Mouse (Mus musculus) hematopoietic stem cell, adult 5-6 weeks (primary cell): ENCODE results near the gene Ilf3. TPM values are rescaled to one million over a fixed set of nuclear protein-coding genes. Genes with fewer than 3 reads are reported as not detected.

ENCODE experiments used
- ATAC-seq, 2 experiments: fragments of 125-278 bp in 1 of 2; replicated peaks in 1 of 2; 2 replicates each; pipeline ENCODE4 v1.8.0; 2016 to 2017; ENCODE audit warnings: inconsistent platforms in 2 of 2, mild to moderate bottlenecking in 2 of 2, moderate number of reproducible peaks in 2 of 2, low read depth in 1 of 2, moderate TSS enrichment in 1 of 2; ENCODE audit not compliant: low FRiP score in 2 of 2, poor library complexity in 2 of 2, severe bottlenecking in 2 of 2, insufficient read depth in 1 of 2, low TSS enrichment in 1 of 2
- total RNA-seq: library from RNA; stranded (forward); fragments of 172-1452, 232-1000 nt; gene quantifications from 2 replicates; pipeline ENCODE4 v1.2.3, GENCODE M21; 2017

Gene Ilf3
- total RNA-seq, 1 experiment from 2014 or later, result 163 TPM

GRCm38 (mm10) chr9:21424631-21425555 lies 57.2 kb downstream of the Ilf3 start, which contains the start of gene Dnm2:
Gene Dnm2 (plus strand): TSS chr9:21424908.
- ATAC-seq, result peak; percentile 96 to 97

GRCm38 (mm10) chr9:21425556-21425945 lies 57.9 kb downstream of the Ilf3 start:
- no peak for ATAC-seq

DNA sequence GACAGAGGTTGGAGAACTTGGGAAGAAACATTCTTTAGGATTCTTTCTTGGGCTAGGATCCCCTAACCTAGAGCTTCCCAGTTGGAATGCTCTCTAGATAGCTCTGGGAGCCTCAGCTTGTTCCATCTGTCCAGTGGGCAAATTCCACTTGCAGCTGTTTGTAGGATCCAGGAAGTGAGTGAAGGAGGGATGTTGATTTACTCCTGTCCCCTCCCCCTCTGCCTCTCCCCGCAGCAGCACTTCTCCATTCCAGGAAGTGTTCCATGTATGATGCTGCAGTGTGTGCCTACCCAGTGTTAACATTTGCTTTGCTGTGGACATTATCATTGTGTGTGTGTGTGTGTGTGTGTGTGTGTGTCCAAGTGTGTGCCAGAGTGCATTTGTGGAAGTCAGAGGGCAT lies 58.3 kb downstream of the Ilf3 start:
- ATAC-seq, result no peak

- no peak for ATAC-seq
These were observed 58.9 kb downstream of the Ilf3 start for GRCm38 (mm10) chr9:21426525-21426924.

GRCm38 (mm10) chr9:21427773-21428172 lies 60.1 kb downstream of the Ilf3 start:
- no peak for ATAC-seq

DNA sequence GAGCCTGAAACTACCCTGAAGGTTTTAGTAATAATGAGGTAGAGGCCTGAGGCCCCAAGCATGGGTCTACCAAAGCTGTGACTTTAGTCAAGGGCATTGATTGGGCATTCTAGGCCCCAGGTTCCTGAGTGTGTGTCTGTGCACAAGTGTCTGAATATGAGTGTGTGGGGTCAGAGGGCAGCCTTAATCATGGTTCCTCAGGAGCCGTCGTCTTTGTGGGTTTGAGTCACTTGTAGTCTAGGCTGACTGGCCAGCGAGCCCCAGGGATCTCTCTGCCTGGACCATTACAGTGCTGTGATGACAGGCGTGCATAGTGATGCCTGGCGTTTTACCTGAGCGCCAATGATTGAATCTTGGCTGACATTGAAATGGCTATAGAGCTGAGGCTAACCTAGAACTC lies 60.5 kb downstream of the Ilf3 start:
- no peak for ATAC-seq

GRCm38 (mm10) chr9:21430724-21431123 lies 63.1 kb downstream of the Ilf3 start:
- no peak for ATAC-seq

DNA sequence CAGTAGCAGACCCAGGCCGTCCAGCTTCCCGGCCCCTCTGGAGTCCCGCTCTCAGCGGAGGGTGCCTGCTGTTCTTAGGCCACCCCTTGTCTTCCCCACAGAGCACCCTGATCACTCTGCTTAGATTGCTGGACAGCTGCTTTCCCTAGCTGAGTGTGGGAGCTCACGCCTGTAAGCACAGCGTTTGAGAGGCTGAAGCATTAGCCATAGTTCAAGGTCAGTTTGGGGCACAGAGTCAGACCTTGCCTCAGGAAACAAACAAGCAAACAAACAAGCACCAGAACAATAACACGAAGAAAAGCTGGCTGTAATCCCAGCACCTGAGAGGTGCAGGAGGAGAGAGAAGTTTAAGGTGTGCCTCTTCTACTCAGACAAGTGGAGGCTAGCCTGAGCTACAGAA lies 64.4 kb downstream of the Ilf3 start:
- no peak for ATAC-seq

DNA sequence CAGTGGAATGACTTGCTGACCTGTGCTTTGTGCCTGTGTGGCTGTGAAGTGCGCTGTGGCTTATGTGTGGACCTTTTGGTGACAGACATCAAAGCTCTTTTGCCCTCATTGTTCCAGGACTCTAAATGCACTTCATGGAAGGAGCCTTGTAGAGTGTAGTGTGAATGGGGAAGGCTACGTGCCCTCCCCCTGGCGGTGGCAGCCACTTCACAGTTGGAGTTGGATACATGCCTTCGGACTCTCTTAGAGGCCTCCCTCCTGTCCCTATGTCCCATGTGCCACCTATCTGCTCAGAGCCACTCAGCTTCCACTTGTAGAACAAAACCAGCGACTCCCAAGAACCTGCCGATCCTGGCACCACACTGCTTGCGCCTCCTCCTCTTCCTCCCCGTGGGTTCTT lies 66.1 kb downstream of the Ilf3 start:
- ATAC-seq, result no peak

- no peak for ATAC-seq
These were observed 66.7 kb downstream of the Ilf3 start for GRCm38 (mm10) chr9:21434410-21434809.

GRCm38 (mm10) chr9:21435777-21436635 lies 68.3 kb downstream of the Ilf3 start:
- peak; percentile 80 to 85 for ATAC-seq

DNA sequence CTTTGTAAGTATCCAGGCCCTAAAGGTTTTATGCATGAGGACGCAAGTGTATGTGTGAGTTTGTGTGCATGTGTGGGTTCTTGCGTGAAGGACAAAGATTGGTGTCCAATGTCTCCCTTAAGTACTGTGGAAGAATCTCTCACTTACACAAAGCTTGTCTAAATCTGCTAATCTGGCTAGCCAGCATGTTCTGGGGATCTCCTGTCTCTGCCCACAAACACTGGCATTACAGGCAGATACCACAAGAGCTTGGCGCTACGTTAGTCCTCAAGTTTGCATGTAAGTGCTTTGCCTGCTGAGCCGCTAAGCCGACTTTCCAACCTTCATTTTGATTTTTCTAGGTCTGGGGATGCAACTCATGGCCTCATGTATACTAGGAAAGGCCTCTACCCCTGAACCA lies 69.9 kb downstream of the Ilf3 start:
- no peak for ATAC-seq

GRCm38 (mm10) chr9:21438219-21438618 lies 70.5 kb downstream of the Ilf3 start:
- ATAC-seq, result no peak

DNA sequence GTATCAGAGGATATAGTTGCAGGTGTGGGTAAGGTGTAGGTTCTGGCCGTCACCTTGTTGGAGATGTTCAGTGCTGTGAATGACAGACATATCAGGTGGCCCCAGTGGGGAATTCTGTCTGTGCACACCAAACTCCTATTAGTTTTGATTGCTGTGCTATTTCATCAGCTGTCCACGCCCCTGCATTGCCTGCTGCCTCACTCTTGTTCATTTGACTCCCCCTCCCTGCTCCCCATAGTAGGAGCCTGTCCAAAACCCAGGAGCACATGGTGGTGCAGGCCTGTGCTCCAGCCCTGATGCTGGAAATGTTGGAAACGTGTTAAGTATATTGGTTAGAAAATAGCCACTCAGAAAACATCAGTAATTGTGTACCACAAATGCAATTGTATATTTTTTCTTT lies 71.8 kb downstream of the Ilf3 start:
- ATAC-seq, result no peak

DNA sequence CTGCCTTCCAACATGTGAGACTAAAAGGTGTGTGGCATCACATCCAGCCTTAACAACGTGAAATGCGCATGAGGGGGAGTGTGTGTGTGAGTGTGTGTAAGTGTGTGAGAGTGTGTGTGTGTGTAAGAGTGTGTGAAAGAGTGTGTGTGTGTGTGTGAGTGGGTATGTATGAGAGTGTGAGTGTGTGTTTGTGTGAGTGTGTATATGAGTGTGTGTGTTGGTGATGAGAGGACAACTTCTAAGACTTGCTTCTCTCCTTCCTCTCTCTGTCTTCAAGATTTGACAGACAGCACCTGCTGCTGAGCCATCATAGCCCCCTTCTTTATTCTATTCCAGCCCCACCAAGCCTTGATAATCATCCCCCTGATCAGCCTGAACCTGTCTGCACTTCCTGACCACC lies 72.2 kb downstream of the Ilf3 start:
- ATAC-seq, result no peak

DNA sequence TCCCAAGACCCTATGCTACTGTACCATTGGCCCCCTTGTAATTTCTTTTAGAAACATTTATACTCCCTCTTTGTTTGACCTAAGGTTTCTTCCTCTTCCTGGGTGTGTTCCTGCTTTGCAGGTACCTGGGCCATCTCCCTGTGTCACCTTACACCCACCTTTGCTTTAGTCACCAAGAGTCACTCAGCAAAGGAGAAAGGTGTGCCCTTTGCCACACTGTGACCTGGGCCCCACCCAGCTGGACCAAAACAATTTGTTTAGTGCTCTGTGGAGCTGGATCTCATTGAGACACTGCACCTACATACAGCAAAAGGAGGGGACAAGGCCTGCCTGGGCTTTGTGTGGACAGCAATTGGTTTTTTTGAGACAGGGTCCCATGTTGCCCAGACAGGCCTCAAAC lies 72.7 kb downstream of the Ilf3 start:
- no peak for ATAC-seq

GRCm38 (mm10) chr9:21443853-21444252 lies 76.2 kb downstream of the Ilf3 start:
- no peak for ATAC-seq

DNA sequence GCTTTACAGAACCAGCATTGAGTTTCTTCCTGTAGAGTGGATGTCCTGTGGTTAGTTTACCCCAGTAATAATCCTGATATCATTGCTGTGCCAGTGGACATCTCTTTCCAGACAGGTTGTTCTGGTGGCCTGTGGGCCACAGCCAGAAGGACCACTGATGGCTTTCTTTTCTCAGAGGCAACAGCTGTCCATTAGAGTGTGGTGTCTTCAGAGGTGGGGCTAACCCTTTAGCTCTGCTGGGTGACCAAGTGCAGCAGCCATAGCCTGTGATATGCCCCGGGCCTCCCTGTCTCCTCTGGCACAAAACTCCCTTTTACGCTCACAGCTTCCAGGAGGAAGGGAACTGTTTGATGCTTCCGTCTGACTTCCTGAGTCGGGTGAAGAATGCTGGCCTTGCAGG lies 76.9 kb downstream of the Ilf3 start:
- no peak for ATAC-seq
